28 mouse cellular contexts compared by ENCODE assay signal in genomic region chr1:65280461-65280860, GRCm38 (mm10). TPM values are rescaled to one million over a fixed set of nuclear protein-coding genes. Genes with fewer than 3 reads are reported as not detected.
"Had no signal": no experiment of that assay in that cellular context is flagged by ENCODE, and none has a peak within 500 bp of the region (broad histone marks: within the 10 kb centered on the region; RNA-seq: fewer than 3 reads in every experiment).

No protein-coding gene starts in this region.

- H3K4me1 ChIP-seq: limb, embryonic 12.5 days; limb, embryonic 15.5 days; lung, embryonic 15.5 days had no signal

- H3K27ac ChIP-seq: kidney, postnatal 0 days; layer of hippocampus, adult 2 months; left cerebral cortex, adult 2 months; limb, embryonic 12.5 days; limb, embryonic 15.5 days; liver, embryonic 14.5 days; lung, embryonic 15.5 days; midbrain, embryonic 12.5 days had no signal

- H3K9me3 ChIP-seq: limb, embryonic 12.5 days; limb, embryonic 15.5 days; lung, embryonic 15.5 days; megakaryocyte, embryonic 14.5 days; midbrain, embryonic 12.5 days had no signal

- H3K4me3 ChIP-seq: layer of hippocampus, adult 2 months; left cerebral cortex, adult 2 months; limb, embryonic 12.5 days; limb, embryonic 15.5 days; lung, embryonic 15.5 days; megakaryocyte, embryonic 14.5 days; midbrain, embryonic 12.5 days; myocyte had no signal

- ATAC-seq: intestine, postnatal 0 days; liver, postnatal 0 days had no signal

- H3K4me2 ChIP-seq: limb, embryonic 12.5 days; limb, embryonic 15.5 days; liver, embryonic 11.5 days; lung, embryonic 15.5 days; midbrain, embryonic 12.5 days had no signal

- H3K9ac ChIP-seq: limb, embryonic 12.5 days; limb, embryonic 15.5 days; liver, embryonic 14.5 days; liver, postnatal 0 days; lung, embryonic 15.5 days; midbrain, embryonic 12.5 days had no signal

- H3K36me3 ChIP-seq: limb, embryonic 15.5 days; lung, embryonic 15.5 days had no signal

- DNase-seq: kidney, adult 2 months; kidney, postnatal 25 days; layer of hippocampus, adult 9-11 months; left cerebral cortex, postnatal 4 days; liver, postnatal 0 days; lung, postnatal 10 days; lung, postnatal 36 days; right cerebral cortex, adult 18-20 months; right cerebral cortex, postnatal 14 days; right cerebral cortex, postnatal 4 days; thymus, adult 18-20 months; thymus, postnatal 36 days had no signal

- H3K27me3 ChIP-seq: limb, embryonic 12.5 days; limb, embryonic 15.5 days; lung, embryonic 15.5 days; megakaryocyte, embryonic 14.5 days; midbrain, embryonic 12.5 days had no signal

RNA-seq across cellular contexts. Expression of gene Pth2r, which starts 1.4 kb away (rescaled TPM):
- total RNA-seq: monocyte, adult 5-6 weeks had no signal
- polyA plus RNA-seq: intestine, postnatal 0 days; kidney, embryonic 14.5 days; kidney, postnatal 0 days; large intestine, adult 2 months; limb, embryonic 12.5 days; liver, embryonic 11.5 days; liver, embryonic 14.5 days; lung, embryonic 15.5 days; stomach, embryonic 14.5 days had no signal
